Mouse (Mus musculus) cortical plate, adult 2 months (tissue): ENCODE measurements around the gene Galk1.

Source experiments
- CTCF ChIP-seq: fragments of 200-500 bp; IDR thresholded peaks from 2 replicates; pipeline ENCODE4 v1.5.1; 2011; ENCODE audit warnings: mild to moderate bottlenecking, control low read depth, low read length; ENCODE audit not compliant: insufficient read depth; ENCODE audit errors: extremely low read depth
- POLR2A ChIP-seq: fragments of 200-500 bp; IDR thresholded peaks from 2 replicates; pipeline ENCODE4 v1.6.1; 2011; ENCODE audit warnings: mild to moderate bottlenecking, low read length, control low read depth; ENCODE audit not compliant: insufficient read depth; ENCODE audit errors: extremely low read depth

DNA sequence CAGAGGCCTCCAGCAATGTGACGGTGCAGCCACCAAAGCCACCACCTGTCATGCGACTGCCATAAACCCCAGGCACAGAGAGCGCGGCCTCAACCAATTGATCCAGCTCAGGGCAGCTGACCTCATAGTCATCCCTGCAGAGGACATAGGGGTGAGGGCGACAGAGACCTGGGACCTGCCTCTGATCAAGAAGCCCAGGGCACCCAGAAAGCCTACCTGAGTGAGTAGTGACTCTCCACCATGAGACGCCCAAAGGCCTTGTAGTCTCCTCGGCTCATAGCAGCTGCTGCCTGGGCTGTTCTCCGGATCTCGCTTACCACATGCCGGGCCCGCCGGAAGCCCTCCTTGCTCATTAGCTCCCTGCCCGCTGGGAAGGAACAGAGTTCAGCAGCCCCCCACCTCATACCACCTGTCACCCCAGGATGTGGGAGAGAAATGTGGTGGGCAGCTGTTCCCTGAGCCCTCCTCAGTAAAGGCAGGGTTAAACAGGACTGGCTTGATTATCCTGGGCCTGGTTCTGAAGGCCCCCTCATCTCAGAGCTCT is 3.6 kb downstream of the Galk1 start:
- TF ChIP-seq POLR2A: no peak
- no peak for TF ChIP-seq CTCF
